Mouse (Mus musculus) yolk sac, embryonic 10.5 days (tissue): ENCODE measurements around the gene Itga10.
"Not testable (repeated sequence)": the region's sequence is repeated elsewhere in the genome, so short reads cannot be mapped to it uniquely, and the experiment has no call there.

Experiments
- DNase-seq: peaks from one replicate; pipeline ENCODE4 v3.0.0-alpha.2; 2017; ENCODE audit warnings: low spot score

The Itga10 gene

GRCm38 (mm10) chr3:96634928-96635879 lies 10.2 kb upstream of the Itga10 start, which contains the start of the genes Pex11b and Gm42957:
Gene Pex11b (plus strand): TSS chr3:96635376.
Gene Gm42957 (plus strand): TSS chr3:96635474.
- DNase-seq: peak; percentile 88

DNA sequence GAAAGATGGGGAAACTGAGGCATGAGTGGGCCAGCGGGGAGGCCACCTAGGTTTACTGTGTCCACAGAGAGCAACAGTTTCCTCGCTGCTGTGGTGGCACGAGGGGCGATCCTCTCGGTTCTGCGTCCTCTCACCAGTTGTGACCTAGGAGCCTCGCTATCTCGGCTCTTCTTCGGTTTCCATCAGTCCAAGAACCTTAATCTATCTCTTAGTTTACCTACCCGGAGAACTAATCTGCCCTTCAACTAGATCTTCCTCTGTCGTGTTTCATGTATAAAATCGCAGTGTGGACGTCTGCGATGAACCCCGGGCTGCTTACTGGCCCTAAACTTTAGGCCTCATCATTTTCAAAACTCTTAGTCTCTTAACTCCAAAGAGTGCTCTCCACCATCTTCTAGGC lies 9.5 kb upstream of the Itga10 start:
- DNase-seq: no peak

DNA sequence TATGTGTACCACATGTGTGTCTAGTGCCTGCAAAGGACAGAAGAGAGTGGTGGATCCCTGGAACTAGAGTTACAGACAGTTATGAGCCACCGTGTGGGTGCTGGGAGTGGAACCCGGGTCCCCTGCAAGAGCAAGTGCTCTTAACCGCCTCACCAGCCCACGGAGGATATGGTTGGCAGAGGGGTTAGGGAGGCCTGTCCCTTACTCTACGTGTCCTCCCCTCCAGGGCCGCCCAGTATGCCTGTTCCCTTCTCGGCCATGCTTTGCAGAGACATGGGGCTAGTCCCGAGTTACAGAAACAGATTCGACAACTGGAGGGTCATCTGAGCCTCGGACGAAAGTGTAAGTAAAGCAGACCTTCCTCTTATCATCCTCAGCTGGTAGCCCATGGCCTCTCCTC lies 8.9 kb upstream of the Itga10 start:
- no peak for DNase-seq

GRCm38 (mm10) chr3:96639219-96639618 lies 6.2 kb upstream of the Itga10 start:
- peak; percentile 29 for DNase-seq

DNA sequence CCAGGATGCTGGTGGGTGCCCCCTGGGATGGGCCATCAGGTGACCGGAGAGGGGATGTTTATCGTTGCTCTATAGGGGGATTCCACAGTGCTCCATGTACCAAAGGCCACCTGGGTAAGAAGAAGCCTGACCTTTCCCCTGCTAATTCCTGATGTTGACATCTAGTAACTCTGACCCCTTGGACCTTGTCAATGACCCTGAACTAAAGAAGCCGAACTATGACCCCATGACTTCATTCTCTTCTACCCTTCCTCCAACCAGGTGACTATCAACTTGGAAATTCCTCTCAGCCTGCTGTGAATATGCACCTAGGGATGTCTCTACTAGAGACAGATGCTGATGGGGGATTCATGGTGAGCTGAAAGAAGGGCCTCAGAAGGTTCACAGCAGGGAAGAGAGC lies 2.0 kb downstream of the Itga10 start:
- DNase-seq: peak; percentile 46

DNA sequence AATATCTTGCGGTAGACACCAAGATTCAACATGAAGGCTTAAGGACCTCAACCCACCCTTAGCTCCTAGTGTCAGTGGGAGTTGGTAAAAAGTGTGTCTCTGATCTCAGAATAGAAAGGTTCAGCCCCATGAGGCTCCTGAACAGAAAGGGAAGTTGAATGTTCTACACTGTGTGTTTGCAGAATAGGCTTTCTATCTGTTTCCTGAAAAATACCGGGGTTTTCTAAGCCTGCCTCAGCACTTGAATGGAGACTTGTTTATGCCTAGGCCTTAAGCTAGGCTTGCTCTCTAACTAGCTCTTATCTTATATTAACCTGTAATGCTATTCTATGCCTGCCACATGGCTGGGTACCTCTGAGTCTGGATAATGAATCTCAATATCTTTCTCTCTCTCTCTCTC lies 15.5 kb downstream of the Itga10 start:
- no peak for DNase-seq

- DNase-seq: no peak
Observed at GRCm38 (mm10) chr3:96662731-96663316, 17.4 kb downstream of the Itga10 start.

DNA sequence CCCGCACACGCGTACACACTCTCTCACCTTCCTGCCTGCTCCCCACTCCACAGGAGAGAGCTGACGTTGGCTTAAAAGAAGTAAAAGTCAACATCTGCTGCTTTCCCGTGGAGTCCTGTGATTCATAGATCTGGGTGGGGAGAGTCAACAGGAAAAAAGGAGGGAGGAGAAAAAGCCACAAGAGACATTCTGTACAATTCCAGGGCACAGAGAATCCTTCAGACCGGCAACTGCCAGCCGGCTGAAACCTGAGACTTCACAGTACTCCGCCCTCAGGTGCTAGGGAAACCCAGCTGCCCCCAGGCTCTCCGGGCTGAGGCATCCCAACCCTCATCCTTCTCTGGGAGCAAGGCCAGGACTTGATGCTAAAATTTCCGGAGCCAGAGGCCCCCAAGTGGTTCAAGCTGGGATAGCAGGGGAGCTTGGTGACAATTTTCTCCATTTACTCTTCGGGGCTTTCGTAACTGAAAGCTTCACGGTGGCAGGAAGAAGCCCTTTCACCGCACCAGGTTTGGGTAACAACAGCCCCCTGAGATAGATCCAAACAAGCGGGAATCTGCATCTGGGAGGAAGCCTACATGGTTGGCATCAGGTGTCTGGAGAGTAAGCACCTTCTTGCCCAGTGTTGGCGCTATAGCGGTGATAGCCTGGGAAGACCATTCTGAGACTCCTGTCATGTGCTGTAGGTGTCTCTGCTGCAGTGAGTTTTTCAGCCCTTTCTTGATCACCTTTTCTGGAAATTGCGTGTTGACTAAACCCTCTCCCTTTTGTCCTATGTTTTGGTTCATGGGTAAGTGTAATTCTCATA lies 18.3 kb downstream of the Itga10 start:
- peak; percentile 62 for DNase-seq

DNA sequence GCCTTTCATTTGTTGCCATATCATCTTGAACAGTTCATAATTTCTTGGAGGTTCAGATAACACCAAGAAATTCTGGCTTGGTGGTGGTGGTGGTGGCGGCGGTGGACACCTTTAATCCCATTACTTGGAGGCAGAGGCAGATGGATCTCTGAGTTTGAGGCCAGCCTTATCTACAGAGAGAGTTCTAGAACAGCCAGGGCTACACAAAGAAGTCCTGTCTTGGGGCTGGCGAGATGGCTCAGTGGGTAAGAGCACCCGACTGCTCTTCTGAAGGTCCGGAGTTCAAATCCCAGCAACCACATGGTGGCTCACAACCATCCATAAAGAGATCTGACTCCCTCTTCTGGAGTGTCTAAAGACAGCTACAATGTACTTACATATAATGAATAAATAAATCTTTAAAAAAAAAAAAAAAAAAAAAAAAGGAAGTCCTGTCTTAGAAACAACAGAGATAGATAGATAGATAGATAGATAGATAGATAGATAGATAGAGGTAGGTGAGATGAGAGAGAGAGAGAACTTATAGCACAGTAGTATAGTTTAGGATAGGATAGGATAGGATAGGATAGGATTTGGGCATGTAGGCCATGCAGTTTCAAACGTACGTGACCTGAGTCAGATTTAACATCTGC lies 20.5 kb downstream of the Itga10 start:
- not testable (repeated sequence) for DNase-seq

GRCm38 (mm10) chr3:96666916-96667315 lies 21.5 kb downstream of the Itga10 start:
- DNase-seq: no peak

DNA sequence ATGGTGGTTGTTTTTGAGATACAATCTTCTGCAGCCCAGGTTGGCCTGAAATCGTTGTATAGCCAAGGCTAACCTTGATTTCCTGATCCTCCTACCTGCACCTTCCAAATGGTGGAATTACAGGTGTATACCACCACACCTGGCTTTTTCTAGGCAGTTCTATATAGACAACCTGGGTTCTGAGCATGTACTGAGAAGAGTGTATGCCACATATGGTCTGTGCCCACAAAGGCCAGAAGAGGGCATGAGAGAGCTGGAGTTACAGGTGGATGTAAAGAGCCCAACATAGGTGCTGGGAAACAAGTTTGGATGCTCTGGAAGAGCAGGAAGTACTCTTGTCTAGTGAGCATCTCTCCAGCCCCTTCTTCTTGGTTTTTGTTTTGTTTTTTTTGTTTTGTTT lies 21.9 kb downstream of the Itga10 start:
- no peak for DNase-seq

DNA sequence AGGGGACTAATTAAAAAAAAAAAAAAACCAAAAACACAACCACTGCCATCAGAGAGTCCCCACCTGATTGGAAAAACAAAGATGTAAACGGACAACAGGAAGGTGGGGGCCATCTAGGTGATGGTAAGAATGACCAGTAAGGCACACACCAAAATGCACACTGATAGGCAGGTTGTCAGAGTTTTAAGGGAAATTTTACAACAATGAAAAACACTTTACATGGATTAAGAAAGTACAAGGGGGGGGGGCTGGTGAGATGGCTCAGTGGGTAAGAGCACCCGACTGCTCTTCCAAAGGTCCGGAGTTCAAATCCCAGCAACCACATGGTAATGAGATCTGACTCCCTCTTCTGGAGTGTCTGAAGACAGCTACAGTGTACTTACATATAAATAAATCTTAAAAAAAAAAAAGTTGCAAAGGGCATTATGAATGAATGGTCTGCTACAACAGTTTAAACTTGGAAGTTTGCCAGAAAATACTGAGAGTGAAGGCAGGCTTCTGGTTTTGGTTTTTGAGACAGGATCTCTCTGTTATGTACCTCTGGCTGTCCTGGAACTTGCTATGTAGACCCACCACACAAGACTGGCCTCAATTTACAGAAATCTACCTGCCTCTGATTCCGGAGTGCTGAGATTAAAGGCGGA lies 23.2 kb downstream of the Itga10 start:
- DNase-seq: no peak

- DNase-seq: peak; percentile 84
Observed at GRCm38 (mm10) chr3:96669727-96670468, 24.5 kb downstream of the Itga10 start, which contains the start of gene Ankrd35. Gene Ankrd35 (plus strand): TSS chr3:96670131.

DNA sequence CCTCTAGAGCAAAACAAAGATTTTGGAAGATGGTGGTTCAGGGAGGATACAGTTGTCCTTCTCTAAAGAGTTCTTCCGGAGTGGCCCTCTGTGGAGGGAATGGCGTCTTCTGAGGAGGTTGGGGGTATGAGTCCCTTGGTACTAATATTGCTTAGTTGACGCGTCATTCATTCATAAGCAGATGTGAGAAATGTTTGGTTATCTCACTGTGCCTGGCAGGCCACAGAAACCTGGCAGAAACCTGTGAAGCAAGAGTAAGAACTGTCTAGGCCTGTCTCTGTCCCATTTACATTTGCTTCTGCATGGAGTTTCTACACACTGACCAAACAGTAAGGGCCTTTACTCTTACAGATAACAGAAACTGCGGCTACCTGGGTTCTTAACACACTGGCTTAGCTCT lies 26.1 kb downstream of the Itga10 start:
- DNase-seq: no peak

DNA sequence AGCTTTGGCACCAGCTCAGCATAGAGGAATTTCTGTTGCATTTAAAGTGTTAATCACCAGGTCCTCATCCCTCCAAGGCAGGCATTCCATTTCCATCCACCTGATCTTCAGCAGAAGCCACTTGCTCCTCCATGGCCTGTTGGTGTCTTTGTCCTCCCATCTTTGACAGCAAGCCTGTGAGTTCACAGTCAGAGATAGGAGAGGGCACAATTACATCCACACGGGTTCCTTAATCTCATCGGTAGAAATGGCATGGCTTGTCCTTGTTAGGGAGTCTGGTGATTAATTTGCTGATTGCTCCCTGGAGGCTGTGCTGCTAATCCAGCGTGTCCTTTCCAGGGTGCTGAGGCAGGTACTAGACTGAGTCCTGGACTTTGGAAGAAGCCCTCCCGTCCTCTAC lies 28.1 kb downstream of the Itga10 start:
- DNase-seq: no peak

- DNase-seq: no peak
Observed at GRCm38 (mm10) chr3:96674442-96674841, 29.1 kb downstream of the Itga10 start.

- no peak for DNase-seq
Observed at GRCm38 (mm10) chr3:96675171-96675570, 29.8 kb downstream of the Itga10 start.

- no peak for DNase-seq
Observed at GRCm38 (mm10) chr3:96675690-96676089, 30.3 kb downstream of the Itga10 start.

- no peak for DNase-seq
Observed at GRCm38 (mm10) chr3:96678456-96678855, 33.1 kb downstream of the Itga10 start.

DNA sequence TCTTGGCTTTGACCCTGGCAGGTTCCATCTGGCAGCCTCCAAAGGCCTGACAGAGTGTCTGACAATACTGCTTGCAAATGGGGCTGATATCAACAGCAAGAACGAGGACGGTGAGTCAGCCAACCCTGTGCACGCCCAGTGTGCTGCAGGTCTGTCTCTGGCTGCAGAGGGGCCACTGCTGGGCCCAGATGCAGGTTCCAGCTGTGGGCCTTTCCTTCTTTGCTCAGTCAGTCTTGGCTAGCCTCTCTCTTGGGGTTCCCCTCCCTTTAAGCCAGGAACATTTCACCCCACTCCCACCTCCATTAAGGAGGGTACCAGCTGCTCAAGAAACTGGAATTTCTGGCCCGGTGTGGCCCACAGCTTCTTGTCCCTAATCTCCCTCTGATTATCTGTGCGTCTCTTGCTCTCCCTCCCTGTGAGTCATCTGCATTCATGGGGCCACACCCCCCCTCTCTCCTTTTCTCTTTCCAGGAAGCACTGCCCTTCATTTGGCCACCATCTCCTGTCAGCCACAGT lies 33.8 kb downstream of the Itga10 start:
- DNase-seq: no peak
